Mouse (Mus musculus): ENCODE results near the gene Gpr162.
"Not testable (repeated sequence)": the region's sequence is repeated elsewhere in the genome, so short reads cannot be mapped to it uniquely, and the experiment has no call there.

Gene Gpr162

DNA sequence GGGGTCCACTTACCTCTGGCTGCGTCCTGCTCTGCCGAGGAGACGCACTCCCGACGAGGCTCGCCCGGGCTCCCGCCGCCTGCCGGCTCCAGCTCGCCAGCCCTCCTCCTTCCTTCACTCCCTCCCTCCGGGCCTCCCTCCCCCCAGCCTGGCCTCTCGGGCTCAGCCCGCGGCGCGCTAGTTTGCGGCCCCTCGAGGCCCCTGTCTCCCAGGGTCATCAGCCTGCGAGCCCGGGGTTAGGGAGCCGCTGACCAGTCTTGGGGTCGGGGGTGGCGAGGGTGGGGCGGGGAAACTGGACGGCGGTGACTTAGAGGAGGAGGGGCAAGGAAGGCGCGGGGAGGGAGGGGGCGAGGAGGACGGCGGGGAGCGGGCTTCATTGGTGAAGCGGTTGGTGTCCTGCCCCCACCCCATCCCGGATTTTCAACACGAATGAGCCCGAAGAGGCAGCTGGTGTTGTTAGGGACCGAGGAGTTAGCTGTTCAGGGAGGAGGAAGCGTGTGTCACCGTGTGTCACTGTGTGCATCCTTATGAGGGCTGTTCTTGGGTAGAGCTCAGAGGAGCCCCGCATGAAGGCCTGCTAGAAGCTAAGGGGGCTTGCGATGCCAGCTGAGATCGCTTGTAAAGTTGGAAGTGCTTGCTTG, at the start of gene Gpr162:
Gene Gpr162, minus strand, starts transcription at position 326 of the 641 bp plus-strand sequence.
- DNase-seq (ENCODE audit: extremely low spot score, low read depth, low spot score), result no peak

DNA sequence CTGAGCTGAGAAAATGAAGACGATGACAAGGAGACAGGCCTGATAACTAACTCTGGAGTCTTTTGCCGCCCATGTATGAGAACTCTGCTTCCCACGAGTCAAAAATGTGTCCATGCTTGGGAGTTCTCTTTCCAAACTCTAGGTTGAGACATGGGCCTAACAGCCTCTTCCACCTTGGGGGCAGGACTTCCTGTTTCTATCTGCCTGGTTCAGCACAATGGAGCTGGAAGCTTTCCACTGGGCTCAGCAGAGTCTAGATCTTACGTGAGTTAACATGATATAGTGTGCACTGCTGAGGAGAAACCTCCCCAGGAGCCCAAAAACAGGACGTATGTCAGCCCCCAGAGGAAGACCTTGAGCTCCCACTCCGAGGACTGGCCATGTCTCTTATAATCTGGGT, 49.4 kb upstream of the Gpr162 start:
- no peak for DNase-seq (ENCODE audit: extremely low spot score, low read depth, low spot score)

DNA sequence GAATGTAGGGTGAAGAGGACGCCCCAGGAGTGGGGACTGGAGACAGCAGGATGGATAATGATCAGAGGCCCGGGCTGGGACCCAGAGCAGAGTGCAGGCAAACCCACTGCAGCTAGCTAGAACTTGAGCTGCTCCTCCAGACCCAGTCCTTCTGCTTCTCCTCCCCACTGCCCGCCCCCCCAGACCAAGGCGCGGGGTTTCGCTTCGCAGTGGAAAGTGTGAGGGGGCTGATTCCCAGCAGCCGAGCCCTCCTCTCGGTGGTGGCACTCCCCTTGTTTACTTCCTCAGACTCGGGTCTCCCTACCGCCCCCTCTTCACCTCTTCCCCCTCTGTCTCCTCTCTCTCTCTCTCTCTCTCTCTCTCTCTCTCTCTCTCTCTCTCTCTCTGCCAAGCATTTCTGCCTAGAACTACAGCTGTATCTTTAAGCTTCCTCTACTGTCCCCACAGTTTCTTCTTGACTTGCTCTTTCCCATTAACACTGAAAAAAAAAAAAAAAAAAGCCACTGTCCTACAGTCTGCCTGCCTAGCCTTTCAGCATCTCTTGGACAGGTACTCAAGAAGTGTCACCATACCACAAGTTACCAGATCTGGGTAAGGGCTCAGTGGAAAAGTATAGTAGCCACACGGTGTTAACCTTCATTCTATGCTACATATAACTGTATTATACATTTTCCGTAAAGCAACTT, 47.9 kb upstream of the Gpr162 start, which contains the start of gene Lag3:
Gene Lag3, minus strand, starts transcription at position 173 of the 686 bp plus-strand sequence.
- DNase-seq (ENCODE audit: extremely low spot score, low read depth, low spot score), result no peak

DNA sequence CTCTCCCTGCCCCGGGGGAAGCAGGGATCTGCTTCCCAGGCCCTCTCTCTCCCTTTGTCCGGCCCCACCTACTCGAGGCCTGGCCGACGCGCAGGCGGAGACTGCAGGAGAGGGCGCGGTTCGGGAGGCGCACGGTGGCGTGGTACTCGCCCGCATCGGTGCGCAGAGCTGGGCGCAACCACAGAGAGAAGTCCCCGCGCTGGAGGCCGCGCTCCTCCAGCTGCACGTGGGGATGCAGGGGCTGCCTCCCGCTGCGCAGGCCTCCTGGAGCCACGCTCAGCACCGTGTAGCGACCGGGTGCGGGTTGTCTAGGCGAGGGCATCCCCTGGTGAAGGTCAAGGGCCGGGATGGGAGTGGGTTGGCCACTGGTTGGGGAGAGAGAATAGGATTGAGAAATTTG, 46.2 kb upstream of the Gpr162 start:
- DNase-seq (ENCODE audit: extremely low spot score, low read depth, low spot score), result no peak

DNA sequence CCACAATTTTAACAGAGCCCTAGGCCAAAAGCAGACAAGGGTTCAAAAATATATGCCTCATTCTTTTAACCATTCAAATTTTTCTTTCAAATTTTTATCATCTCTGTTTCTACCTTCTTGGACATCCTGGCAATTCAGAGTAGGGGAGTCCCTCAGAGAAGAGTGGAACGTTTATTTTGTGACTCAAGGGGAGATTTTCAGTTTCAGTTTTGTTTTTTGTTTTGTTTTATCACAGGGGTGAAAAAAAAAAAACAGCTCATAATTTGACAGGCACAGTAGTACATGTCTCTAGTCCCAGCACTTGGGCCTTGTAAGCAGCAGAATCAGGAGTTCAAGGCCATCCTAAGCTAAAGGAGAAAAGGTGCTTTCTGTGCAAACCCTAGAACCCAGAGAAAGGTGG, 44.0 kb upstream of the Gpr162 start:
- DNase-seq (ENCODE audit: extremely low spot score, low read depth, low spot score), result no peak

DNA sequence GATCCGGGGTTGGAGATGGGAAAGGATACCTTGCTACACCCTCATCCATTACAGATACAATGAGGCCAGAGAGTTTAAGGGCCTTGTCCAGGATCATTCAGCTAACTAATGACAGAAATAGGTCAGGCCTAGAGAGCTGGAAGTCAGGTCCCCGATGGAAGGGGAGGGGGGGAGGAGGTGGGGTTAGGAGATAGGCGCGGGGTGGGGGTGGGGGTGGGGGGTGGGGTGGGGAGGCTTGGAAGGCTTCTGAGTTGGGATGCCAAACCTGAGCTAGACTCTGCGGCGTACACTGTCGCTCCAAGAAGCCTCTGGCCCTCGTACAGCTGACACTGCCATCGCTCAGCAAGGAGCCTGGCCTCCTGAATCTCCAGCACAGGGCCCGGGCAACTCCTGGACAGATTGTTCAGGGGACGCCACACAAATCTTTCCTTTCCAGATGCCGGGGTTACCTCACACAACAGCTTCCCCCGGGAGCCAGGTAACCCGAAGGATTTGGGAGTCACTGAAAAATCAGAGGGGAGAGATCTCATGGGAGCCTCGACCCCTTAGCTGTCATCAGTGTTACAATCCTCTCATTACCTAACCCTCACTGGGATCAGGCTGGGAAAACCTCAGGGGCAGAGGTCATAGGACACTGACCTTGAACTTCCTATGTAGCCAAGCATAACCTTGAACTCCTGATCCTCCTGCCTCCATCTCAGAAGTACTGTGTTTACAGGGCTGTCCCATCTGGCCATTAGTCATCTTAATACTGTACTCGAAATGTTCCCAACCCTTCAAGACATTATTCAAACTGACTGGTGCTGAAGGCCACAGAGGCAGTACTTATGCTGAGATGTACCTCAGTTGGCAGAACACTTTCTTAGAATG, 41.4 kb upstream of the Gpr162 start:
- DNase-seq (ENCODE audit: extremely low spot score, low read depth, low spot score), result no peak

DNA sequence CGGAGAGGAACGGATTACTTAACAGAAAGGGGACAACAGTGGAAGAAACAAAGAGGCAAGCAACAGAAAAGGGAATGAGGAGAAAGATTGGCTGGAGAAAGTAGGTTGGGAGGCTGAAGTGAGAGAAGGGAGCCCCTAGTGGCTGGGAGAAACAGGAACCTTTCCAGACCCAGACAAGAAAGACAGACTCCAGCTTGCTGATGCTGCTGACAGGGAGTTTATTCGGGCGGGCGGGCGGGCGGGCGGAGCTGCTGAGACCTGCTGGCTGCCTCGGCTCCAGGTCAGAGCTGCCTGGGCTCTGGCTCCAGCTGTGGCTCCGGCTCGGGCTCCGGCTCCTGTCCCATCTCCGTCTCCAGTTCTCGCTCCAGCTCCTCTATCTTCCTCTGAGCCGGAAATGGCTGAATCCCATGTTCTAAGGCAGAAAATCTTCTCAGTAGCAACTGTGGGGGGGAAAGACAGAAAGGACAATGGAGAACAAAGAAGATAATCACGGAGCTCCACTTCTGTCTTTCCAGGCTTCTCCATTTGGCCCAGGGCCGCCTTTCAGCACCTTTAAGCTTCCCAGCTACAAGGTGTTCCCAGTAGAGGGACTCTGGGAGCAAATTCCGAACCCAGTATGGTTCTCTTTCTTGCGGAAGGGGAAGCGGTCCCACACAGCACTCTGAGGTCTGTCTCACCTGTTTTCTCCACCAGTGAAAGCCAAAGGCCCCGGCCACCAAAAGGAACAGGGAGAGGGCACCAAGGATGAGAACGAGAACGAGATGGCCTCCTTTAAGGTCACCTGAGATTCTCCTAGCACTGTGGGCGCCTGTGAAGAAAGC, 40.6 kb upstream of the Gpr162 start:
- DNase-seq (ENCODE audit: extremely low spot score, low read depth, low spot score), result peak; percentile 60

DNA sequence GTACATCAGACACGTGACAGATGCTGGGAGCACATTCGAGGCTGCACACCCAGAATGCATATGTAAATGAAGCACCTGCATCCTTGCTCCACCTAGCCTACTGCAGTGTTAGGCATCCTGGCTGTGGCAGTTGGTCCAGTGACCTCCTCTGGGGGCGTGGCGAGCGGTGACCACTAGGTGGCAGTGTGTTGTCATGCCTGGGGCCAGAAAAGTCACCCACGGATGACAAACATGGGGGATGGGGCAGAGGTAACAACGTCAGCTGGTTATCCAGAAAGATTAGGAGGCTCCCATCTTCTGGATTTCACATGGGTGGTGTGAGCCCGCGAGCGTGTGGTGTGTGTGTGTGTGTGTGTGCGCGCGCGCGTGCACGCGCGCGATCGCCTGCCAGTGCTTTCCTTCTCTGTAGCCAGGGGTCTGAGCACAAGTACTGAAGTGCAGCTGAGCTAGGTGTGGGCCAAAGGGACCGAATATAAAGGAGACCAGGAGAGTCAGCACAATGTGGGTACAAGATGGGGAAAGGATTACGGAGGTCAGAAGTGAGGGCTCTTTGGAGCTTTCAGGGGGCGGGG, 39.9 kb upstream of the Gpr162 start:
- peak; percentile 89 for DNase-seq (ENCODE audit: extremely low spot score, low read depth, low spot score)

DNA sequence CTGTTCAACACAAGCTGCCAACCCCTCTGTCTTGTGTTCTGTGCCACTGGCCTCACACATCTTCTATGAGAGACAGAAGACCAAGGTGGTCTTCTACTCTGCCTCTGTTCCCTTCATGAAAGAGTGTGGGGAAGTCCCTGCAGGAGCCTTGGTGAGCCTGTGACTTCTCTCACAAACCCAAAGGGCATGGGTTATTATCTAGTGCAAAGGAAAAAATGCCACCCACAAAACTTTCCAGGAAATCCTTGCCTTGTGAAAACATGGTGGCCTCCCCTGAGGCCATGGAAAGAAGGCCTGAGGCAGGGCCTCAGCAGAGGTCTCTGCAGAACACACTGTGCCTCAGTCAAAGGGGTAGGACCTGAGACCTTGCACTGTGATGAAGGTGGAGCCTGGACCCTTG, 38.1 kb upstream of the Gpr162 start:
- no peak for DNase-seq (ENCODE audit: extremely low spot score, low read depth, low spot score)

DNA sequence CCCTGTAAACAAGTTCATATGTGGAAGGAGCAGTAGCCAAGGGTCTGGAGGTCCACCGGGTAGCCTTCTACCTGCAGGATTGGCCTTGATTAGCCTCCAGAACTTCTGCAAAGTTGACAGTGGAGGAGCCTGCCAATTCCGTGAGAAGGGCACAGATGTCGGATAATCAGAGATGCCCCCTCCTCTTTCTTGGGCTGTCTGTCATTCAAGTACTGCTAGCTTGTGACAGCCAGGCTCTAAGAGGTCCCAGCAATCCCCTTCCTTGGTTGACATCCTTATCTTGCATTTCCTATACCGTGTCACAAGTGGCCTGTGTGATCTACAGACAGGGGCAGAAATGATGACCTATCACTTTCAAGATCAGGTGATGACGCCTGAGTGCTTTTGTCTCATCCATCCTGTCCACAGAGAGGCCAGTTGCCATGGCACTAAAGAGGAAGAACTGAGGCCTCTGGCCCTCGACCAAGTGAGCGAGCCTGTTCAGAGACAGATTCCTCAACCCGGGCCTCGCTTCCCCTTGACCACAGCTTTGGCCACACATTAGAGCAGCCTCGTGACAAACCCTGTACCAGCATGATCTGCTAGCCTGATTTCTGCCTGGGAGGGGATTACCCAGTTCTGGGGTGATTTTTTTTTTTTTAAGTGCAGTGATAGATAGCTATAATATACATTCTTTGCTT, 37.2 kb upstream of the Gpr162 start:
- no peak for DNase-seq (ENCODE audit: extremely low spot score, low read depth, low spot score)

DNA sequence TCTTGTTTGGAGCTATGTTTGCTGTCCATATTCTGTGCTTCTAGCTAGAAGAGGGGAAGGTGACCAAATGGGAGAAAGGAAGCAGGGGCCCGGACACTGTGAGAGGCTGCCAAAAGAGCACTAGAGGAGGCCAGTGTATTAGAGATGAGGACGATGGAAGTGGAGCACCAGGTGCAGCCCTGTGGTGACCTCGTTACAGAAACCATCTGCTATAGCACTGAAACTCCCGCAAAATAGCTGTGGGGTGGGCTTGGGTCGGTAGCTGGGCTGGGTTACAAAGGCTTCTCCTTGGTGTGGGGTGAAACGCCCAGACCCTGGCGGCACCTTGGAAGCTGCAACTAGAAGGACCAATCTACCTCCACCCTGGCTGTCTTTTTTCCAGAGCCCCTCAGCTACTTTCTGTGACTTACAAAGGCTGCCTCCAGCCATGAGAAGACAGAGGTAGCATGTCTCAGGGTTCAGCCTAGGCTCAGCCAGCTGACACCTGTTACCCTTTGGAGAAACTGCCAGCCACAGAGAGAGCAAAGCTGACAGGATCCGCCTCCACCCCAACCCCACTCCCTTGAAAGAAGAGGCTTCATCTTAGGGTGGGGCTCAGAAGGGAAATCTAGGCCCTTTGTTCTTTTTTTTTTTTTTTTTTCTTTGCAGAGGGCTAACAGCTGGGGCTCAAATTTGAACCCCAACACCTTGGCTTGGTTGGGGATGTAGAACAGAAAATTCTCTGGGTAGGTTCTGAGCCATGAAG, 36.4 kb upstream of the Gpr162 start:
- DNase-seq (ENCODE audit: extremely low spot score, low read depth, low spot score), result no peak

DNA sequence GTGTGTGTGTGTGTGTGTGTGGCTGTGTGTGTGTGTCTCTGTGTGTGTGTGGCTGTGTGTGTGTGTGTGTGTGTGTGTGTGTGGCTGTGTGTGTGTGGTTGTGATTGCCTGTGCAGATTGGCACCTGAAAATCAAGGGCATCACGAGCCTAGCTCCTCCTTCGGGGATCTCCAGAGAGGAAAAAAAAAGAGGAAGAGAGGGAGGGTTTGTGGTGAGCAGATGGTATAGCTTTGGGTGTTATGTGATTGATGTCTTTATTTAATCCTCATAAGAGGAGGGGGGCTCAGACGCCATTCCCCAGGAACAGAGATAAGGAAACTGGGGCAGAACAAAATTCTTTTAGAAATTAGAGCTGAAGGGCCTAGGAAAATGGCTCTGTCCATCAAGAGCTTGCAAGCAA, 34.6 kb upstream of the Gpr162 start:
- no peak for DNase-seq (ENCODE audit: extremely low spot score, low read depth, low spot score)

DNA sequence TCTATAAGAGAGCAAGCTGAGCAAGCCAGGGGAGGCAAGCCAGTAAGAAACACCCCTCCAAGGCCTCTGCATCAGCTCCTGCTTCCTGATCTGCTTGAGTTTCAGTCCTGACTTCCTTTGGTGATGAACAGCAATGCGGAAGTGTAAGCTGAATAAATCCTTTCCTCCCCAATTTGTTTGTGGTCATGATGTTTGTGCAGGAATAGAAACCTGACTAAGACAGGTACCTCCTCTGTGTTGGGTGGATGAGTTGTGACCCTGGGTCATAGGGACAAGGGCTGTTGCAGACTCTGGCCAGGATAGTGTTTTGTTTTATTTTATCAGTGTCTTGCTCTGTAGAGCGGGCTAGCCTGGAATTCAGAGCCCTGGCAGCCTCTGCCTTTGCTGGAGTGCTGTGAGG, 30.3 kb upstream of the Gpr162 start:
- not testable (repeated sequence) for DNase-seq (ENCODE audit: extremely low spot score, low read depth, low spot score)

DNA sequence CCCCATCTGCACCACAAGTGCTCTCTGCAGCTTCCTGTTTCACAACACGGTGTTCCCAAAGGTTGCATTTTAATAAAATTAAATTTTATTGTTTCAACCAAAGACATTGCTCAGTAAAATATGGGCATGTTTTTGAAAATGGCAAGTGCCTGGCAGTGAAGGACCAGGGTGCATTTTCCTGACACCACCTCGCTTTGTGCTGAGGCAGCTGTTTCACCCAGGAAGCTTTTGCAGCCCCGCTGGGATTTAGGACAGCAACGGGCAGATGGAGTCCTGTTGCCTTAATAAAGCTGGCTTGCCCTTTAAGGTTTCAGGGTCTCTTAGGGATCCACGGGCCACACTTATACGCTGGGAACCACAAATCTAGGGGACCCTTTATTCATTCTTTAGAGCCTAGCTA, 27.2 kb upstream of the Gpr162 start:
- DNase-seq (ENCODE audit: extremely low spot score, low read depth, low spot score), result no peak

DNA sequence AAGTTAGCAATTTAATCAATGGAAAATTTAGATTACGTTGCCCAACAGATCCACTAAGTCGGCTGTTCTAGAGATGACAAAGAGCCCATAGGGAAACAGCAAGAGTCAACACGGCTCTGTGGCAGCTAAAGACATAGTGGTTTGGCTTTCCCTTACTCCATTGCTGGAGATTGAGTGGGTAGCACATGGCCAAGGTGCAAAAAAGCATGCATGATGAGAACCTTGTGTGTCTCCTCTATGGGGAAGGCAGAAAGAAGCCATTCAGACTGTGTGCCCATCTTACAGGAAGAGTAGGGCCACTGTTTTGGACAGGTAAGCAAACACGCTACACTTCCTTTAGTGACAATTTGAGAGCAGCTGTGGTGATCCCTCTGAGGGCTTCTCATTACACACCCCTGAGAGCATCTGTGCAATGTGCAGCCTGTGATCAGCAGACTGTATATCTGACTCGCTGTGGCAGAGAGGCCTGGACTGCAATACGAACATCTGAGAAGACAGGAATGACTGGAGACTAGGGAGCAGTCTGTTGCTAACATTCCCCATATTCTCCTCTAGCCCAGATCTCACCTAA, 24.9 kb upstream of the Gpr162 start:
- no peak for DNase-seq (ENCODE audit: extremely low spot score, low read depth, low spot score)

DNA sequence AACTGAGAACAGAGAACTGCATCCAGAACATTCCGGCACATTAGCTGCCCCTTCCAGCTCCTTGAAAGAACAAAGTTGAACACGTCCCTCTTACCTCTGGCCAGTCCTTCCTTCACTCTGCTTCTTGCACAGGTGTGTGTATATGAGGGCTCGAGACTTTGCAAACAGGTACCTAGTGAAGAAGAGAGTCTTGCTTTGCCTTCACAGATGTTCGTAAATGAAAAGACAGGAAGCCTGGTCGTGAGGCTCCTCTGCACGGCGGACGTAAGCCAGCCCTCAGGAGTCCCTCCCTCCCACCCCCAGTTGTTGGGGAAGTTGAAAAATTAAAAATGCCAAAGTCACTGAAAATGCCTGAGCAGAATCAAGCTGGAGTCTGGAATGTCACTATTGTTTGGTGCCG, 24.2 kb upstream of the Gpr162 start, which contains the start of gene Cd4:
Gene Cd4, minus strand, starts transcription at position 236 of the 400 bp plus-strand sequence.
- no peak for DNase-seq (ENCODE audit: extremely low spot score, low read depth, low spot score)

DNA sequence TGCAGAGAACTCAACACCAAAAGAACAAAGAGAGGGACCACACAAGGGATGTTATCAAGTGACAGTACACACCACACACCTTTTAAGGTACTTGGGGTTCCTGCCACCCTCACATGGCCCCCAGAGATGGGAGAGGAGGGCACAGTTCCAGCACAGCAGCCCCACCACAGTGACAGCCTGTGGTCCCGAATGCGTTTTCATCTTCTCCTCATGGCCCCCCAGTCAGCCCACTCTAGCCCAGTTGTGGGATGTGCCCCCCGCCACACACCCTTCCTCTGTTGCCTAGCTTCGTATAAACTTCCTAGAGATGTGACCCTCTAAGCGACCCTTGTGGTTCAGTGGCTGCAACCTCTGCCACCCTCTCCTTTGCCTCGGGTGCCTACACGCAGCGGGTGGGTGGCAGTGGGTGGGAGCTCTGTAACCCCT, 22.2 kb upstream of the Gpr162 start:
- no peak for DNase-seq (ENCODE audit: extremely low spot score, low read depth, low spot score)

DNA sequence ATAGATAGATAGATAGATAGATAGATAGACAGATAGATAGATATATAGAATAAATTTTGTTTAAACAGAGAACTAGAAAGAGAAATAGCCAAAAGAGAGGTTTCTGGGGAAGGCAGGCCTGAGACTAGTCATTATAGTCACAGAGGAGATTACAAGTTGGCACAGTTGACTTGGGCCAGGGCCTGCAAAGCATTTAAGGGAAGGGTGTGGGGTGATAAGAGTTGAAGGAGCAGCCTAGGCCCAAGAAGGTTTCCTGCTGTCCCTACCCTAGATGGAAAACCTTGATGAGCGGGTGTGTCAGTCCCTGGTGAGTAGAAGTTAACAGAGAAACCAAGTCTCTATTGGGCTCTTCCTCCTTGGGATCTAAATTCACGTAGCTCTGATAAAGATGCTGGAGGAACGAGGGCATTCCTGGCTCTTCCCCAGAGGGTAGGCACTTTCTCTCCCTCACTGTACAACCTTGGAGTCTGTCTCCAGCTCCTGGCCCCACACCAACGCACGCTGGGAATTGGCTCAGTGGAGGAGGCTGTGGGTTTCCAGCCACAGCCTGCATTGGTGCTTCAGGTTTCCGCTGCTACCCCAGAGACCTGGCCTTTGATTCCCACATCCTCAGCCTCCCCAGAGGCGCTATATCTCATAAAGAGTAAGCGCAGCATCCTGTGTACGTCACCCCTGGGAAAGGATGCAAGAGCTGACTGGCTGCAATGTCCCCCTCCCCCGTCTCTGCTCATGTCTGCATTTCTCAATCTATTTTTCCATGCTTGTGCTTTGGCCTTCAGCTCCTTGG, 21.1 kb upstream of the Gpr162 start:
- no peak for DNase-seq (ENCODE audit: extremely low spot score, low read depth, low spot score)

Measured in hindlimb bud, embryonic 11.5 days (tissue).